Mouse (Mus musculus) 3T3-L1 (cell line): ENCODE results near the gene Mgmt.

Source experiments
- DNase-seq: peaks from one replicate; pipeline ENCODE4 v3.0.0-alpha.2; 2015; ENCODE audit warnings: low read depth, low spot score

Mgmt gene

GRCm38 (mm10) chr7:136894106-136894986, at the start of gene Mgmt:
Gene Mgmt, plus strand, starts transcription at chr7:136894614.
- DNase-seq = peak; percentile 96

- no peak for DNase-seq
Measured at GRCm38 (mm10) chr7:136844835-136845234, 49.6 kb upstream of the Mgmt start.

DNA sequence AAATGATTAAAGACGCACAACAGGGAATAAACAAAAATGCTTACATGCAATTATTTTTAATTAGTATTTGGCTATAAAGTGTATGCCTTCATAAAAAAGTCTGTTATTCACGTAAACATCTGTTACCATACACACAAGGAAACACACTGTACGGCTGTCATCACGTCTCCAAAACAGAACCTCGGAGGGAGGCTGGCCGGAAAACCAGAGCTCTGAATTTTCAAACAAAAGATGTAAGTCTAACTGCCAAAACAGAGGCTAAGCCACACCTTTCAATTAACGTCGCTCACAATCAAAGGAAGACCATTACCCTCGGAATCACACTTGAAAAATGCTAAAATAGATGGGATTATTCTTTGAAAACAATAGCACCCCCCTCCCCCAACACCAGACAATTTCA, 49.1 kb upstream of the Mgmt start:
- no peak for DNase-seq

GRCm38 (mm10) chr7:136846086-136846620, 48.3 kb upstream of the Mgmt start:
- DNase-seq = no peak

- DNase-seq = no peak
Measured at GRCm38 (mm10) chr7:136847601-136848000, 46.8 kb upstream of the Mgmt start.

GRCm38 (mm10) chr7:136848761-136849160, 45.7 kb upstream of the Mgmt start:
- no peak for DNase-seq

- DNase-seq = no peak
Measured at GRCm38 (mm10) chr7:136849811-136850210, 44.6 kb upstream of the Mgmt start.

GRCm38 (mm10) chr7:136850339-136850738, 44.1 kb upstream of the Mgmt start:
- no peak for DNase-seq

DNA sequence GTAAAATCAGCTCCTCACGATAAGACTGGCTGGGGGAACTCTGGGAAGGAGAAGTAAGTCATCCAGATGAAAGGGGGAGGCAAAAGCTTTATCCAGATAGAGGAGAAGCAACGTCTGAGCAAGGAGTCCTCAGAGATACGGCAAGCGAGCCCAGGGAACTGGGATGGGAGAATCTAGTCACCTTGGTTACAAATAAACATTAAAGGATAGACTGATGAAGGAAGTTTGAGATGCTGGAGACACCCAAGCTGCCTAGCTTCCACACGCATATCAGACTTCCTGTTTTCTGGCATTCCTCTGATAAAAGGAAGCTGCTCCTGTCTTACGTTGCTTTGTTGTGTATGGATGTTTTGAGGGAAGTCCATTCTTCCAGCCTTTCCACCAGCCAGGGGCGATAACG, 42.5 kb upstream of the Mgmt start:
- DNase-seq = no peak

DNA sequence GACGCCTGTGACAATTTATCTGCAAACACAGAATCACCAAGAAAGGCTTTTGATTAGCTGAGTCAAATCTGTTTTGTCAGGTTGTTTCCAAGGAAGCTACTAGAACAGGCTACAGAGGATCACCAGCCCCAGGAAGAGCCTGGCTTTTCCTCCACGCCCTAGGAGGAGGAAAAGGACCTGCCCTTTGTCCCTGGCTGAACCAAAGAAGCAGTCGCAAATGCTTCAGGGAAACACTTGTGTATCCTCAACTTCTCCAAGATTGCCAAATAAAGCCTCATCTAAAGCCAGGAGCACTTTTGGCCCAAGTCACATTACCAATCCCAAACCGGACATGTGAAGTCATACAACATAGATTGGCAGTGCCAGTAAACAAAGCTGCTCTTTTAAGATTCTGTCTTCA, 41.7 kb upstream of the Mgmt start:
- DNase-seq = no peak

DNA sequence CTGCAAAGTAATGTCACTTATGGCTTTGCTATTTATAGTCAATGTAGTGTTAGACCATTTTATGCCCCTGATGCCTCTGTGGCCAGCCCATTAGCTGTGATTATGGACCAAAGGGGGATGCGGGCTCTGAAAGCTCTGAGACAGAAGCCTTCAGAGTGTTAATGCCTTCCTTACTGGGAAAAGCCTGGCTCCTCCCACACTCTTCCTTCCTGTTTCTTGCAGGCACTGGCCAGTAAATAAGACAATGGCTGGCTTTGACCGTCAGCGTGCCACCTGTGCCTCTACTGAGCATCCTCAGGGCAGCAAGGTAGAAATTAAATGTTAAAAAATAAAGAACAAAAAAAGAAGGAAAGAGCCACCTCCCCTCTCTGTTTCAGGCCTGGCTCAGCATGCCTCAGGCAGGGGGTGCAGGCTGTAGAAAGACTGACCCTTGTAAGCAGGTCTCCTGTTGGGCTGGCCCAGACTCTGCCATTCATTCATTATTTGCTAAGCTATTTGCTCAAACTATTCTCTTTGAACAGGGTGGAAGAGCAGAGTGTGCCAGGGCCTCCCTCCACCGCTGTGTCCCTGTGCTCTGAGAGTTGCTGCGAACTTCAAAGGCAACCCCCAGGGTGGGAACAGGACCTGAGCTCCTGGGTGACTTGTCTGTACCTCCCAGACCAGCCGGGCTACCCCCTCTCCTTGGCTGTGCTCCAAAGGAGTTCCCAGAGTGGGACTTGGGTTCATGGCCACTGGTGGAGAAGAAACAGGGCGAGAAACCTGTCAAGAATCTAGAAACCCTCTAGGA, 29.5 kb upstream of the Mgmt start:
- DNase-seq = no peak

DNA sequence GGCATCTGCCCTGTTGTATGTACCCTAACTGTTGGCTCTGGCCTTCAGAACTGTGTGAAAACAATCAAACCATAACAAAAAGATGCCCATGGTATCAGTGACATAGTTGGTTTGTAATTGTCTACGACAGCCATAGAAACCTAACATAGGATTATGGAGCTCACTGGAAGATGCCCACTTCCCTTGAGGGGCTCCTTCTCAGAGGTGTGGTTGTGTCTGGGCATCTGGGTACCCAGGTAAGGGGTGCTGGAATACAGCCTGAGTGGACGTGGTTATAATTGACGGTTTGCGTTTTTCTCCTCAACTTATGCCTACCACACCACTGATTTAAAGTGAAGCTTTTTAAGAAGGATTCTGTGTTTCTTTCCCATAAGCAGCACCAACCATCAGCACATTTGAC, 28.5 kb upstream of the Mgmt start:
- no peak for DNase-seq

GRCm38 (mm10) chr7:136866535-136866934, 27.9 kb upstream of the Mgmt start:
- DNase-seq = no peak

- no peak for DNase-seq
Measured at GRCm38 (mm10) chr7:136871535-136871934, 22.9 kb upstream of the Mgmt start.

- DNase-seq = no peak
Measured at GRCm38 (mm10) chr7:136872059-136872458, 22.4 kb upstream of the Mgmt start.

- DNase-seq = no peak
Measured at GRCm38 (mm10) chr7:136874396-136874795, 20.0 kb upstream of the Mgmt start.

- no peak for DNase-seq
Measured at GRCm38 (mm10) chr7:136880386-136880785, 14.0 kb upstream of the Mgmt start.

GRCm38 (mm10) chr7:136888161-136888560, 6.3 kb upstream of the Mgmt start:
- no peak for DNase-seq

DNA sequence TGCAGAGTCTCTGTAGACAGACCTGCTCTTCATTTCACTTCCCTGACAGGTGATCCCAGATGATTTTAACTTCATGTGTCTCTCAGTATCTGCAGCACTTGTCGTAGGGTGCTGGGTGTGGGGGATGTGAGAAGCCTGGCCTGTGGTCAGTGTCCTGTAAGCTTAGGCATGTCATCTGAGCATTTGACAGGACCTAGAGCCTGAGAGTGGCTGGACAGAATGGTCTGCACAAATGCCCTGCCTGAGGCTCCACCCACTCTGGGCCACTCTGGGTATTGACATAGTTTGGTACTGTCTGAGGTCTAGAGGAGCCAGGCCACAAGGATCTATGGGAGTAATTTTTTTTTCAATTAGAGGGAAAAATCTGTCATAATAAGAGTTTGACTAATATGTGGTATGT, 942 bp downstream of the Mgmt start:
- DNase-seq = peak; percentile 24

GRCm38 (mm10) chr7:136895851-136896250, 1.4 kb downstream of the Mgmt start:
- DNase-seq = no peak

- no peak for DNase-seq
Measured at GRCm38 (mm10) chr7:136897481-136897880, 3.1 kb downstream of the Mgmt start.

- DNase-seq = no peak
Measured at GRCm38 (mm10) chr7:136898005-136898404, 3.6 kb downstream of the Mgmt start.
